Mouse (Mus musculus): Measurements from ENCODE around the gene Zfp423. TPM values are rescaled to one million over a fixed set of nuclear protein-coding genes. Genes with fewer than 3 reads are reported as not detected.

The Zfp423 gene
- polyA plus RNA-seq, 1 experiment from 2014 or later: 18.5 TPM

DNA sequence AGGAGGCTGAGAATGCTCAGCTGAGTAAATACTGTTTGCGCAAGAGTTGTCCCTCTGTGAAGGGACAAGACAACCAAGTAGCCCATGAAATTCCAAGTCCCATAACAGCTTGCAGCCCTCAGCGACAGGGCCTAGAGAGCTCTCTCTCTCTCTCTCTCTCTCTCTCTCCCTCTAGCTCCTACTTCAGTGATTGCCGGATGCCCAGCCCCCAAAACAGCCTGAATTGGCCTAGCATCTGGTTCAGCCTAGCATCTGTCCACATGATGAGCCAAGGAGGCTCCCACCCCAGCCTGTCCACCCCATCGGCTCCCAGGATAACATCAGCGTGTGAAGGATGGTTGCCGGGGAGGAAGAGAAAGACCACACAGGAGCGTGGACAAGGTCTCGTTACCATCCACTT lies 200.6 kb downstream of the Zfp423 start:
- WGBS: 19% methylated on average over 8 of the region's 8 CpGs
- Histone ChIP-seq H3K36me3 (no peaks in the 10 kb centered on the region), H3K9ac (replicated peaks) (no peak overlapping the region), H3K4me2 (no peak overlapping the region), H3K27me3 (replicated peaks) (no peaks in the 10 kb centered on the region), H3K4me1 (peaks cover 21% of the 10 kb centered on the region), H3K27ac (replicated peaks) (0 out of 2 replicates have a peak overlapping the region, but pooled peaks have one; percentile 23), H3K4me3 (replicated peaks) (no peak overlapping the region), H3K9me3 (replicated peaks) (no peaks in the 10 kb centered on the region)
- peak; percentile 31; the same call in 1 of the 2 replicates for ATAC-seq (ENCODE audit: low FRiP score)

DNA sequence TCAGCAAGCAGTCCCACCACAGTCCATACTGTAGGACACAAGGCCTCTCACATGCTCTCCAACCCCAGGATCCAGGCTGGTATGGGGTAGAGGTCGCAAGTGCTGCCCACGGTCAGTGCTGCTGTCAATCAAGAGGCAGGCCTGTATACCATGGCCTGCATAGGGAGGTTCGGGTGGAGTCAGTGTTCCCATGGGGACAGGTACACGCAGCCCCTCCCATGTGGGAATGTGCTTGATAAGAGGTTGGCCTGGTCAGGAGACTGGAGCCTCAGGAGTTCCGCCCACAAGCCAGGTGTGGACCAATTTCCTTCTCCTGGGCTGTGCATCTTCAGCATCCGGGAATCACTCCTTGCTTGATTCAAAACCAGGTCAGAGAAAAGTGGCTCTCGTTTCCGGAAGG lies 204.5 kb downstream of the Zfp423 start:
- H3K27me3 ChIP-seq (replicated peaks): no peaks in the 10 kb centered on the region
- H3K27ac ChIP-seq (replicated peaks): no peak overlapping the region
- 92% methylated on average over 8 of the region's 8 CpGs for WGBS
- no peak for ATAC-seq (ENCODE audit: low FRiP score)
- no peak overlapping the region for H3K9ac ChIP-seq (replicated peaks)
- no peak overlapping the region for H3K4me3 ChIP-seq (replicated peaks)
- H3K4me2 ChIP-seq: no peak overlapping the region
- no peaks in the 10 kb centered on the region for H3K36me3 ChIP-seq
- no peaks in the 10 kb centered on the region for H3K9me3 ChIP-seq (replicated peaks)
- H3K4me1 ChIP-seq: peaks cover 43% of the 10 kb centered on the region

DNA sequence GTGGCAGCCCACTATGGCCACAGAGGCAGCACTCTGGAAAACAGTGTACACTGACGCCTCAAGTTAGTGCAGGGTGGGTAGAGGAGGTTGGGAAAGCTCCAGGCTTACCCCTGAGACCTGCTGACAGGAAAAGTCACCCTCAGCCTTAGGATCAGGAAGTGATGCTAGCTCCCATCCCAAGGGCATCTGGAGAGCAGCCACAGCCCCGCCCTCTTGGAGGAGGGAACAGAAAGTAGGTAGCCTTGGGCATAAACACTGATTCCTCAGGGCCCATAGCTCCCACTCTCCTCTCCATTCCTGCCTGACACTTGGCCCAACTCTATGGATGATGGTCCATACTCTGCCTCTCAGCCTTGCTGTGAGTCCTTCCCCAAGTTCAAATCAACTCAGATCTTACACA lies 205.8 kb downstream of the Zfp423 start:
- no peak overlapping the region for H3K4me3 ChIP-seq (replicated peaks)
- no peak overlapping the region for H3K9ac ChIP-seq (replicated peaks)
- WGBS: 77% methylated on average over 2 of the region's 2 CpGs
- H3K4me1 ChIP-seq: peaks cover 34% of the 10 kb centered on the region
- ATAC-seq (ENCODE audit: low FRiP score): no peak
- H3K9me3 ChIP-seq (replicated peaks): no peaks in the 10 kb centered on the region
- H3K27me3 ChIP-seq (replicated peaks): no peaks in the 10 kb centered on the region
- no peak overlapping the region for H3K4me2 ChIP-seq
- no peak overlapping the region for H3K27ac ChIP-seq (replicated peaks)
- no peaks in the 10 kb centered on the region for H3K36me3 ChIP-seq

DNA sequence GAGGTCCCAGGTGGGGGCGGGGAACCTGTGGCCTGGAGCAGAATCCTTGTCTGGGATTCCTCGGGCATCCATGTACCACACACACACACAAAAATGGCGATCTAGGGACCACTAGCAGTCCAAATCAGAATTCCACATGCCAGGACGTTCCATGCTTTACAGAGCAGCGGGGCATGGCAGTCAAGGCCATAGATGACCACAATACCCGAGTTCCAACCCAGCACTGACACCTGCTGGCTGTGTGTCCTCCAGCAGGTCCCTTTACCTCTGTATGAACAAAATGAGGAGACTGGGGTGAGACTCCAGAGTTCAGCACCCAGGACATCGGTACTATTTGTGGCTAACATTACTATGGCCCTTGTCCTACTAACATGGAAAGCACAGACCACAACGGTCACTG lies 206.2 kb downstream of the Zfp423 start:
- Histone ChIP-seq H3K4me1 (peaks cover 29% of the 10 kb centered on the region), H3K27ac (replicated peaks) (0 out of 2 replicates have a peak overlapping the region, but pooled peaks have one; percentile 24)
- peak; percentile 11; the same call in 1 of the 2 replicates for ATAC-seq (ENCODE audit: low FRiP score)

DNA sequence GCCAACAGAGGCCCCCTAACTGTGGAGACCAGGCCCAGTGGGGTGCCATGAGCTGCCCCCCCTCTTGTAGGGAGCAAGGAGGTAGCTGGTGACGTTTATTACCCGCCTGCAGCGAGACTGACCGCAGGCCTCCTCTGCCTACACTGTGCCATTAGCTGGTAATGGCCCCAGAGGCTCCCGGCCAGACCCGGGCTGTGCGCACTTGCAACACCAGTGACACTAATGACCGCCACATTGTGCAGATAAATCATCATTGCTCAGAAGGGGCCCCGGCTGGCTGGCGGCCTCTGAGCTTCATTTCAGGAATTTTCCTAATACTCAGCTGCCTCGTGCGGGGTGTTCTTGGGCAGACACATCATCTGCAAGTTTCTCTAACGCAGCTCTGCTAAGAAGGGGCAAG lies 206.7 kb downstream of the Zfp423 start:
- Histone ChIP-seq H3K4me2 (no peak overlapping the region), H3K9ac (replicated peaks) (no peak overlapping the region), H3K36me3 (no peaks in the 10 kb centered on the region), H3K9me3 (replicated peaks) (no peaks in the 10 kb centered on the region), H3K27ac (replicated peaks) (0 out of 2 replicates have a peak overlapping the region, but pooled peaks have one; percentile 24), H3K27me3 (replicated peaks) (no peaks in the 10 kb centered on the region), H3K4me3 (replicated peaks) (no peak overlapping the region), H3K4me1 (peaks cover 30% of the 10 kb centered on the region)
- ATAC-seq (ENCODE audit: low FRiP score): peak; percentile 62
- 16% methylated on average over 13 of the region's 13 CpGs for WGBS

More for the DNA sequence above, 206.2 kb downstream of the Zfp423 start:
- no peak overlapping the region for H3K4me2 ChIP-seq
- no peak overlapping the region for H3K4me3 ChIP-seq (replicated peaks)
- no peaks in the 10 kb centered on the region for H3K9me3 ChIP-seq (replicated peaks)
- 56% methylated on average over 8 of the region's 8 CpGs for WGBS
- H3K9ac ChIP-seq (replicated peaks): no peak overlapping the region
- no peaks in the 10 kb centered on the region for H3K36me3 ChIP-seq
- H3K27me3 ChIP-seq (replicated peaks): no peaks in the 10 kb centered on the region

DNA sequence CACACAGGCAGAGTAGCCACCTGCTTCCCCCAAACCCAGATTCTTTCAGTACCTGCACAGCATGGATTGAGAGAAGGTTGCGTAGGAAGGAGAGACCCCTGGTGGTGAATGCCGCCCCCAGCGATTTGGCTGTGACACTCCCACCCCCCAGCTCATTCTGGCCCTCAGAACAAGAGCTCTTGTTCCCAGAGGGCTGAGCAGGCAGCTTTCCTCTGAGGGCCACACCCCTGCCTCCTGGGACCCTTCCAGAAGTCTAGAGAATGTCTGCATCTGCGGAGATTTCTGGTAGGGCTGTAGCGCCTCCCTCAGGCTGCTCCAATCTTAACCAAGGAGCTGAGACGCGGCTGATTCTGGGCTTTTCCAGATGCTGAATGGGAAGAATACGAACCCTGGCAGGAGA lies 211.8 kb downstream of the Zfp423 start:
- Histone ChIP-seq H3K4me2 (no peak overlapping the region), H3K4me3 (replicated peaks) (no peak overlapping the region), H3K9ac (replicated peaks) (no peak overlapping the region), H3K9me3 (replicated peaks) (no peaks in the 10 kb centered on the region), H3K4me1 (peaks cover 56% of the 10 kb centered on the region), H3K27me3 (replicated peaks) (no peaks in the 10 kb centered on the region), H3K27ac (replicated peaks) (peak overlapping the region; percentile 33; the same call in 1 of the 2 replicates), H3K36me3 (no peaks in the 10 kb centered on the region)
- no peak for ATAC-seq (ENCODE audit: low FRiP score)
- 21% methylated on average over 8 of the region's 8 CpGs for WGBS

DNA sequence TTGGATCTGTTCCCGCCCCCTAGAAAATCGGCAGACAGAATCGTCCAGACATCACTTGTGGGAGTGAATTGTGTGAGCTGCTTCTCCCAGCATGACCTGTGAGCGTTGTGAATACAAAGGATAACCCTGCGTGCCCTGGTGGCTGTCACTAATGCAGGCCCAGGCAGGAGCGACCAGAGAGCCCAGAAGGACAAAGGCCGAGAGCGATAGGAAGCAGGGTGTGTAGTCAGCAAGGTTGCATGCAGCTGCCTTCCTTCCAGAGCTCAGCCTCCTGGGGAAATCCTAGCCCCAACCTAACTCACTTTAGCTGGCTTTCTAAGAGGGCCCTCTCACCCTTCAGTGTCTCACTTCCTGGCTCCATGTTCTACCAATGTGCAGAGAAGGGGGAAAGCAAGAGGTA lies 212.3 kb downstream of the Zfp423 start:
- Histone ChIP-seq H3K4me1 (peaks cover 56% of the 10 kb centered on the region), H3K36me3 (no peaks in the 10 kb centered on the region), H3K4me2 (no peak overlapping the region), H3K9ac (replicated peaks) (no peak overlapping the region), H3K27me3 (replicated peaks) (no peaks in the 10 kb centered on the region), H3K27ac (replicated peaks) (peak overlapping the region; percentile 33; the same call in 1 of the 2 replicates), H3K4me3 (replicated peaks) (no peak overlapping the region), H3K9me3 (replicated peaks) (no peaks in the 10 kb centered on the region)
- 18% methylated on average over 8 of the region's 8 CpGs for WGBS
- no peak for ATAC-seq (ENCODE audit: low FRiP score)

DNA sequence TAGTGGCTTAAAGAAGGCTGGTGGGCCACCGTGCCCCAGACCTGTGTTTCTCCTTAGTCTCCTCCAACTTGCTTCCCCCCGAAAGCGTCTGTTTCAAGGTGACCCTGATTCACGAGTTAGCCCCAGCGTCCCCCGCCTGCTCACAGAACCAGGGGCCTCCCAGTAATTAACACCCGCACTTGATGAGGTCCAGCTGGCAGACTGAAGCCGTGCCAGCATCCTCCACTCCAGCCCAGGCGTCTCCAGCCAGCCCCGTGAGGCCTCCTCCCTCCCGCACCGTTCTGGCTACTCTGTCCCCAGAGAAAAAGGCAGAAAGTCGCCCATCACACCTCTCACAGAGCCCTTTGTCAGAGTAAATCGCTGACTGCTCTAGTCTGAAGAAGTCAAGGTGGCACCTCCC lies 213.3 kb downstream of the Zfp423 start:
- H3K4me3 ChIP-seq (replicated peaks): no peak overlapping the region
- no peak overlapping the region for H3K9ac ChIP-seq (replicated peaks)
- H3K9me3 ChIP-seq (replicated peaks): no peaks in the 10 kb centered on the region
- peak overlapping the region; percentile 67 for H3K27ac ChIP-seq (replicated peaks)
- no peak overlapping the region for H3K4me2 ChIP-seq
- peaks cover 62% of the 10 kb centered on the region for H3K4me1 ChIP-seq
- WGBS: 25% methylated on average over 14 of the region's 14 CpGs
- no peaks in the 10 kb centered on the region for H3K36me3 ChIP-seq
- 0 out of 2 replicates have a peak, but pooled peaks have one; percentile 15 for ATAC-seq (ENCODE audit: low FRiP score)
- H3K27me3 ChIP-seq (replicated peaks): no peaks in the 10 kb centered on the region

DNA sequence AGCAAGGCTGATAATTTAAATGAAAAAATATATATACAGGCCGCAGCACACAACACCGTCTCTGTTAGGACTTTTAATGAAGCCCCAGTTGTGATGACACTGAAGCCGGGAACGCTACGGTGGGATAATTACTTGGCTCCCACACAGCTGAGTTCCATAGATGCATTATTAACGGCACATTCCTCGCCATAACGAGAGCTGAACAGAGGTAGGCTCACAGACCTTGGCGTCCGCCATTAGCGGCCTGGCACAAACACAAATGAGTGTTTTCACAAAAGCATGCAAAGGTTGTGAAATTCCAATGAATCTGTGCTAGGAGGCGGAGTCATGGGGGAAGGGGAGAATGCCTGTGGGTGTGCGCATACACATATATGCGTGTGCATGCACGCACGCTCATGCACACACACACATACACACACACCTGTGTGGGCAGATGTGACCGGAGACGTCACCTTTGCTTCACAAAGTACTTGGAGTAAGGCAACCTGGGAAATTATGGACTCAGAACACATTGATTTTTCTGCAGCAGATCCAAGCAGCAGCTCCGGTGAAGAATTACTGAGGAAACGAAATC lies 214.2 kb downstream of the Zfp423 start:
- H3K9me3 ChIP-seq (replicated peaks): no peaks in the 10 kb centered on the region
- no peaks in the 10 kb centered on the region for H3K27me3 ChIP-seq (replicated peaks)
- no peak overlapping the region for H3K4me3 ChIP-seq (replicated peaks)
- WGBS: 42% methylated on average over 20 of the region's 20 CpGs
- no peak overlapping the region for H3K4me2 ChIP-seq
- no peak overlapping the region for H3K9ac ChIP-seq (replicated peaks)
- H3K36me3 ChIP-seq: no peaks in the 10 kb centered on the region
- H3K27ac ChIP-seq (replicated peaks): peak overlapping the region; percentile 67
- H3K4me1 ChIP-seq: peaks cover 62% of the 10 kb centered on the region
- no peak for ATAC-seq (ENCODE audit: low FRiP score)

DNA sequence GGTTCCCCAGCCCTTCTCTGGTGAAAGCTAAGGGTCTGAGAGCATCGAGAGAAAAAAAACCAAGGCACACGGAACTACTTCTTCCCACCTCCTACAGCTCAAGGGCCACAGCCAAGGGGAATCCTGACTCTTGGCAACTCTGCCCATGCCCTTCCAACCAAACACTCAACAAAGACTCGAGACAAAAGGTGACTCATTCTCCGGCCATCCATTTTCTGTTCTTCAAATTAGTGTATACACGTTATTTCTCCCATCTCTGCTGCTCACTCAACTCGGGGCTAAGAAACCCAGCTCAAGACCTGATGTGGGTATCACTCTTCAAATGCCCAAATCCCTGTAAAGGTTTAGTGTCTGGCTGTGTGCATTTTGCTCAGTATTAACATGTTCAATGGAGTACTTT lies 214.8 kb downstream of the Zfp423 start:
- 69% methylated on average over 6 of the region's 6 CpGs for WGBS

DNA sequence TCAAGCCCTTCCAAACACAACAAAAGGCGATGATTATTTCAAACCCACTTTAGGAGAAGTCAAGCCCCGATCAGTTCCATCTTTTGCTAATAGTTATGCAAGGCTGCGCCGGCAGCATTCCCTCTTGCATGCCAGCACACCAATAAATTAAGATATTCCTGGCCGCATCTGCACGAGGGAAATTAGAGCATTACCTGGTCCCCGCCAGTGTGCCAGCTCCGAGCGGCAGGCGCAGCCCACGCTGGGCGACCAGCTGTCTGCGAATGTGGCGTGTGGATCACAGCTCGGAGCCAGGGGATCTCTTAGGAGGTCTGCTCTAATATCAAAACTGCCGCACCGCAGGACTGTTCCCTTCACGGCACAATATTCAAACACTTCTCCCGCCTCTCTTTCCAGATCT lies 217.4 kb downstream of the Zfp423 start:
- Histone ChIP-seq H3K9me3 (replicated peaks) (no peaks in the 10 kb centered on the region), H3K4me3 (replicated peaks) (no peak overlapping the region), H3K36me3 (no peaks in the 10 kb centered on the region), H3K27me3 (replicated peaks) (no peaks in the 10 kb centered on the region), H3K27ac (replicated peaks) (peak overlapping the region; percentile 68), H3K4me2 (peak overlapping the region; percentile 22), H3K9ac (replicated peaks) (no peak overlapping the region), H3K4me1 (peaks cover 56% of the 10 kb centered on the region)
- ATAC-seq (ENCODE audit: low FRiP score): 0 out of 2 replicates have a peak, but pooled peaks have one; percentile 37
- 34% methylated on average over 19 of the region's 19 CpGs for WGBS

More for the DNA sequence above, 214.8 kb downstream of the Zfp423 start:
- Histone ChIP-seq H3K9me3 (replicated peaks) (no peaks in the 10 kb centered on the region), H3K4me1 (peaks cover 64% of the 10 kb centered on the region), H3K27ac (replicated peaks) (peak overlapping the region; percentile 67), H3K36me3 (no peaks in the 10 kb centered on the region), H3K4me3 (replicated peaks) (no peak overlapping the region), H3K4me2 (no peak overlapping the region), H3K9ac (replicated peaks) (no peak overlapping the region), H3K27me3 (replicated peaks) (no peaks in the 10 kb centered on the region)
- no peak for ATAC-seq (ENCODE audit: low FRiP score)

DNA sequence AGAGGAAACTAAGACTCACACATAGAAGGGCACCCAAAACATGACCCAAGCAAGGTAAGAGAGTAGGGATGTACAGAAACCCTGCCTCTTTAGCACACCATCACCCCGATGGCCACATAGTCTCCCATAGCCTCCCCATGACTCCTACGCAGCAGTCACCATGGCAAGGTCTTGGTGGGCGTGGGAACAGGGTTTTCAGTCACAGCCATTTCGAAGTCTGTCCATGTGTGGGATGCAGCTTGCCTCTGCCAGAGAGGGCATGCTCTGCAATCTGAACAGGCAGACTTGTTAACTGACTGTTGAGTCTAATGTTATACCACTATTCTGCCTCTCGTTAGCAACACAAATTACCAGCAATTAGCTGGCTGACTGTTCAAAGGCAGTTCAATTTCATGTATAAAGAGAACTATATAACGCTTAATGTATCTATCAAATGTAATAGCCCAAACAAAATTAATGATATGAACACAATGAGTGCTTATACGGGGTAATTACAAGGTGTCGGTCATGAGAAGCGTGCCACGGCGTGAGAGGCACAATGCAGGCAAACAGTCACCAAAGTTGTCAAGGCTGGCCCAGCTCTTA lies 218.4 kb downstream of the Zfp423 start:
- no peak for ATAC-seq (ENCODE audit: low FRiP score)
- no peak overlapping the region for H3K4me3 ChIP-seq (replicated peaks)
- H3K4me1 ChIP-seq: peaks cover 50% of the 10 kb centered on the region
- 53% methylated on average over 11 of the region's 11 CpGs for WGBS
- no peaks in the 10 kb centered on the region for H3K36me3 ChIP-seq
- H3K4me2 ChIP-seq: no peak overlapping the region
- no peaks in the 10 kb centered on the region for H3K9me3 ChIP-seq (replicated peaks)
- no peaks in the 10 kb centered on the region for H3K27me3 ChIP-seq (replicated peaks)
- no peak overlapping the region for H3K27ac ChIP-seq (replicated peaks)
- no peak overlapping the region for H3K9ac ChIP-seq (replicated peaks)

Measured in neural tube, embryonic 15.5 days (tissue).